Mouse (Mus musculus) CD8-positive naive resting alpha-beta T cell, adult 2 months (primary cell): ENCODE measurements around the gene Dennd5a.

ENCODE experiments used
- DNase-seq, 2 experiments: peaks; one replicate each; pipeline ENCODE4 v3.0.0; 2022; ENCODE audit warnings: low read depth in 2 of 2, low spot score in 2 of 2

The Dennd5a gene

DNA sequence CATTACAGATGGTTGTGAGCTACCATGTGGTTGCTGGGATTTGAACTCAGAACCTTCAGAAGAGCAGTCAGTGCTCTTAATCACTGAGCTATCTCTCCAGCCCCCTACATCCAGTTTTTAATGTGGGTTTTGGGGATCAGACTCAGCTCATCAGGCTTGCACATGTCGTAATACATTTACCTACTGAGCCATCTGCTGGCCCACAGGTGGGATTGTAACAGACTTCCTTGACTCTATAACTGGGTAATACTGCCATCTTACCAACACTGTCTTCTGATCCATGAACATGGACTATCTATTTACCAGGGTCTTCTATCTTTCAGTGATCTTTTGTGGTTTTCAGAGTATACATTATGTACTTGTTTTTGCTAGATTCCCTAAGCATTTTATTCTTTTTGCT lies 74.0 kb downstream of the Dennd5a start:
- no peak for DNase-seq

DNA sequence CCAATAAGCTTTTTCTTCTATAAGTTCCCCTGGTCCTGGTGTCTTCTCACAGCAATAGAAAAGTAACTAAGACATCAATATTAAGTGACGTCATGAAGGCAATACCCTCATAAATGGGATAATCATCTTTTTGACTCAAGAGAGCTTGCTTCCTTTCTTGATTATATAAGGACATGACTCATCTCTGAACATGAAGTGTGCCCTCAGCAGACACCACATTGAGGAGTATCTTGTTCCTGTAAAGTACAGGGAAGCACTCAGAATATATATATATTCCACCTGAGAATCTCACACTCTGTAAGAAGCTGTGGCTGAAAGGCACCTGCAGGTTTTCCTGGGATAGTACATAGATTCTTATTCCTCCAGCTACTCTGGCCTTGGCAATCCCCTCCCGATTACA lies 77.7 kb downstream of the Dennd5a start:
- DNase-seq, result no peak

DNA sequence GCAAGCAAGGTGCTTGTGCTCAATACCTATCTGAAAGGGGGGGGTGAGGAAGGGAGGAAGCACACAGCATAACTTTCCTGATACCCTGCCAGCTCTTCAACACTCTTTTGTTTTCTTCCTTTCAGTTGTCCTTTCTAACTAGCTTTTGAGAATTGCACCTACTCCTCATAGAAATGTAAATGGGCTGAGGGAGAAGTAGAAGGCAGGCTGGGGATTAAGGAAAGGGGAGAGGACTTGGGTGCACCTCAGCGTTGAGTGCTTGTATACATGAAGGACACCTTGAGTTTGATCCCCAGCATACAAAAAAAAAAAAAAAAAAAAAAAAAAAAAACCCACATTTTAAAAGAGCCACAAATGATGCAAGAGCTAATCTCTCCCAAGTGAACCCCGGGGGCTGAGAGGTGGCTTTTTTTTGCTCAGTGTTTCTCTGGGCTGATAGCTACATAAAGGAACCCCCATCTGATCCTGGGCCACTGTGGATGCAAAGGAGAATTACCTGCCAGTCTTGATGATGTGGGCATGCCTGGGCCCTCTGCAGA lies 78.6 kb downstream of the Dennd5a start:
- DNase-seq, result no peak

DNA sequence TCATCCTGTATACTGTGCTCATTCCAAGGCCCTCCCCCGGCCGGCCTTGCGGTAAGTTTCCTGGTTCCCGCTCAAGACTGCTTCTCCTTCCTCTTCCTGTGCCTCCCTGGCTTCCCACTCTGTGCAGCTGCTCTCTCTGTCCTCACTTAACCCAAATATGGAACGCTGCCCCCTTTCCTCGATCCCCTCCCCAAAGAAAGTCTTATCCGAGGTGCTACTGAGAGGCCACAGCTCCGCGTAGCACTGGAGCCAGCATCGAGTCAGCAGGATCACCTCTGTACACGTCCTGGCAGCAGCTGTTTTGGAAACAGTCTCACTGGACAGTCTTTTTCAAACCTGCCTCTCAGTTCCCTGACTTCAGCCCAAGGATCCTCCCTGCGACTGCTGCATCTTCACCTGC lies 81.1 kb downstream of the Dennd5a start:
- DNase-seq, result no peak

DNA sequence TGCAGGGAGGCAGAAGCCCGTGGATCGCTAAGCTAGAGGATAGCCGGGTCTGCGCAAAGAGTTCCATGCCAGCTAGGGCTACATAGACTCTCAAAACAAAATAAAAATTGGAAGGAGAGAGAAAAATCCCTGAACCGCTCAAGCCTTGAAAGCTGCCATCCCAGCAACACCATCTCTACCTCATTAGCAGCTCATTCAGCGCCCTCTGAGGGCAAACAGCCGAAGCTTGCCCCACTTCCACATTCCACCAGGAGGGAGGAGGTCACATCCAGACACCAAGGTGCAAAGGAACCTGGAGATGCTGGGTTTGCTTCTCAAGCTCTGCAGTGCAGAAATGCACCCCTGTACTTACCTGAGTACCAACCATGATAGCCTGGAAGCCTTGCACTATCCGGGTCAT lies 84.2 kb downstream of the Dennd5a start:
- no peak for DNase-seq

DNA sequence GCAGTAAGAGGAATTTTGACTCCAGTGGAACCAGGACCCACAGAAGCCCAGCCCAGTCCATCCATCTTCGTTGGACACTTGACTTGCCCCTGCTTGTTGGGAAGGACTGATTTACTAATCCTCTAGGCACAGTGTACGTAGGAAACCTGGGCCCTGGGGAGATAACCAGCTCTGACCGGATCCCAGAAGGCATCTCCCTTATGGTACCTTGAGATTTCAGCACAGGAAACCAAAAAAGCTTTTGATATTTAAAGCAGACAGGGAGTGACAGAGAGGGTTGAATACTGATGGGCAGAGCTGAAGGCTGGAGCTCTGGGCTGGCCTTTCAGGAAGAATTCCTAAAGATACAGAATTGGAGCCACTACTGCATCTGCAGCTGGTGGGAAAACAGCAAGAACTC lies 84.7 kb downstream of the Dennd5a start:
- no peak for DNase-seq

DNA sequence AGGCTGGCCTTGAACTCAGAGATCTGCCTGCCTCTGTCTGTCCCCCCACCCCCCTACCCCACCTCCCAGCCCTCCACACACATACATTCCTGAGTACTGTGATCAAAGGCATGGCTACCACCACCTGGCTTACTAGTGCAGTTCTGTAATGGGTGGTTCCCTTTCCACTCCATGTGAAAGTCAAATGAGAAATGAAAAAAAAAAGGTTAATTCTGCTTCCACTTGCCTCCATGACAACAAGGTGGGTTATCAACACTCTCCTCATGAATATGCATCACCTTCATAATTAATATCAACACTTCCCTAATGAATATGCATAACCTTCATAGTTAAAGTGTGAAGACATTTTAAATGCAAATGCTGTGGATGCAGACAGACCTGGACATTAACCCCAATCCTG lies 85.2 kb downstream of the Dennd5a start:
- no peak for DNase-seq

DNA sequence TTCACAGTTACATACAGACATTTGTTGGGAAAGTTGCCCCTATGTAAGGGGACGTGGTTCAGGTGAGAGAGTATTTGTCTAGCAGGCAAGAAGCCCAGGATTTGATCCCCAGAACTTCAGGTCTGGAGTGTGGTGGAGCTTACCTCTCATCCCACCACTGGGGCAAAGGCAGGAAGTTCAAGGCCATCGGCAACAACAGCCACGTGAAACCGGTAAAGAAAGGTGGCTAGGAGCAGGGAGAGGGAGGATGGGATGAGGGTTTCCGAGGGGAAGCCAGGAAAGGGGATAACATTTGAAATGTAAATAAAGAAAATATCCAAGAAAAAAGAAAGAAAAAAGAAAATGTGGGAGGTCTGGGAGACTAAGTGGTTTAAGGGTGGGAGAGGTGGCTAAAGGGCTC lies 87.1 kb downstream of the Dennd5a start:
- DNase-seq, result no peak

DNA sequence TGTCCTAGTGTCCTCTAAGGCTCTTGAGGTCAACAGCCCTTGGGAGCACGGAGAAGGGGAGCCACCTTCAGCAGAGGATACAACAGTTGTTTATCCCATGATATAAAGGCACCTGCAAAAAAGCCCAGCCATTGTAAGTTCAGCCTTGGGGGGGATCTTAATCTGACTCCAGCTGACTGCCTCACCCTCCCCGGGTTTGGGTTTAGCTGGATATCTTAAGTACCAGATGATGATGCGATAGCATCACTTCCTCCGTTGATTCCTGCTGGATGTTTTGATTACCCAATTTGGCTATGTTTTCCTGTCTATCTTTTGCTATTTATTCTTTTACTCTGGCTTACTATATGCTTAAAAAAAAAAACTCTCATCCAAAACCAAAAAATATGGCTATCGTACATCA lies 89.0 kb downstream of the Dennd5a start:
- no peak for DNase-seq

DNA sequence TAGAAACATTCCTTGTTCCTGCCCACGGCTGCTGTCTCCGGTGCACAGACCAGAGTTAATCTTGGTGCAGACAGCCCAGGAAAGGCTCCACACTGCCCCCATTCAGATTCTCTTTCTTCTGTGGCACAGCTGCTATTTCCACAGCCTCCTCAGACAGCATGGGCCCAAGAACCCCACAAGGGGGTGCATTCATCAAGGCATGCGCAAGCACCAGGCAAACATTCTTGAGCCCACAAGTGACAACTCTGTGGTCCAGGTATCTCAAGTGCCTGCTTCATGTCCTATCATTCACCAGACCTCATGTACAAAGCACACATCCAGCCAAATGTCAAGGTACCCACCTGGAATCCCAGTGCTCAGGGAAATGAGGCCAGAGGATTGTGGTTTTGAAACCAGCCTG lies 91.8 kb downstream of the Dennd5a start:
- no peak for DNase-seq

DNA sequence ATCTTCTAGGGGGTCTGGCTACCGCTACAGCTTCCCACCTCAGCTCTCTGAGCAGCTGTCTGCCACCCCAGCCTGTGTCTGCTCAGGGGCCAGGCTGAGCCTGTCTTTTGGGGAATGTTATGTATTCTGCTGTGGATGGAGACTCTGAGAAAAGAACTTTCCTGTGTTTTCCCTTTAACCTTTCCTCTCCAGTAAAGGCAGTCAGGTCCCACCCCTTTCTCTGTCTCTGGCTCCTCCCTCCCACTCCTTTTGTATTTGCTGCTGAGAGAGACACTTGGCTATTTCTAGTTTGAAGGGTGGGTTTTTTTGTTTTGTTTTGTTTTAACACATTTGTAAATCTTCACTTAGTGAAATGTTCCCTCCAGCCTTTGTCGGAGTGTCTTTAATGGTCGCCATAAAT lies 93.6 kb downstream of the Dennd5a start:
- no peak for DNase-seq

DNA sequence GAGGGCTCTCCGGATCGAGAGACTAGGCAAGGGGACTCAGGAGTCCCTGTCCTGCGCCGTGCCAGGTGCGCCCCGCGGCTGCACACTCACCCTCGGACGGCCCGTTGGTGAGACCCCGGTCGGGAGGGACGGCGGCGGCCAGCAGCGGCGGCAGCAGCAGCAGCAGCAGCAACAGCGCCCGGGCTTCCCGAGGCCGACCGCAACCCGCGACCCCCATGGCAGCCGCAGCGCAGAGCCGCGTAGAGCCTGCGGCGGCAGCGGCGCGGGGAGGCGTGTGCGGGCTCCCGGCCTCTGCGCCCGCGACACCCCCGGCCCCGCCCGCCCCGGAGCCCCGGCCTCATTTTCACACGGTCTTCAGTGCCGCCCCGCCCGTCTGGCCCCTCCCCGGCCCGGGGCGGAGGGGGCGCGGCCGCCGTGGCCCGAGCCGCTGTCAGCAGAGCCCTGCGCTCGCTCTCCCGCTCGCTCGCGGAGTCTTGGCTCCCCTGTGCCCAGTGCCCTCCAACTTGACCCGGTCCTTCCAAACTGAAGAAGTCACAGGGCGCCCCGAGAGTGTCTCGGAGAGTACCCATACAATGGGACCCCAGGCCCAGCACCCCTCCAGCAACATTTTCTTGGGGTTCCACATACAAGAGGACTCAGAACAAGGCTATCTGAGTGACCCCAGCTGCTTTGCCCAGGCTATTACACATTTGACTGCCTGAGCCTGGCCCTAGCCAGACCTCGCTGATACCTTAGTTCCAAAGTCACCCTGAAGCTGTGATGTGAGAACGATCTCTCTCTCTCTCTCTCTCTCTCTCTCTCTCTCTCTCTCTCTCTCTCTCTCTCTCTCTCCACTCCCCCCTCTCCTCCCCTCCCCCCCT lies 94.7 kb downstream of the Dennd5a start, which contains the start of gene Scube2:
TSS of gene Scube2 (minus strand) at position 310 of the 860 bp plus-strand sequence.
- DNase-seq, result no peak

DNA sequence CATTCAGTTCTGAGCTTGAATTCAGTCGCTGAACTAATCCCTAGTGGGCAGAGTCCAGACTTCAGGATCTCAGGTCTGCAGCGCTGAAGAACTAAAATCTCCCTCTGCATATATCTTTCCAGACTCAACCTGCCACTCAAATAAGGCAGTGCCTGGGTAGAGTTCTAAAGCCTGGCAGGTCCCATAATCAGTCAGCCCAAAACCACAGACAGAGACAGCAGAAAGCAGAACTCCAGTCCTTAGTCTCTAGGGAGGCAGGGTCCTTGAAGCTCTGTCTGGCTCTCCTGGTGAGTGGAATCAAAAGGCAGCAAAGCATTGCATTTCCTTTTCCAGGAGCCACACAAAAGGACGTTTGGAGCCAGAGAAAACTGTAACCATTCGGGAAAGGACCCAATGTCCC lies 96.7 kb downstream of the Dennd5a start:
- DNase-seq, result no peak

DNA sequence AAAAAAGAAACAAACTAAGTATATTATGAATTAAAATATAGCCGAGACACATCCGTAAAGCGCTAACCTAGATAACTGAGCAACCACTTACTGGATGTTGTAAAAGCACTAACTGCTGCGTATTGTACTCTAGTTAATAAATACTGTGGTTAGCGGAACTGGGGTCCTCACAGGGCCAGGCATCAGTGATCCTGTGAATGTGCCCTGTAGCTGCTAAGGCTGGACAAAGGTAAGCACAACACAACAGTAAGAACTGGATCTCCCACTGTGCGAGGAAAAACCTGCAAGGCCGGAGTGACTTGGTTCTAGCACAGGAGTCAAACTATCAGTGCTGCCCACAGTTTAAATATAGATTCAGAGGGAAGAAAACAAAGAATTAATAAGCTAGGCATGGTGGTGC lies 100.1 kb downstream of the Dennd5a start:
- no peak for DNase-seq

DNA sequence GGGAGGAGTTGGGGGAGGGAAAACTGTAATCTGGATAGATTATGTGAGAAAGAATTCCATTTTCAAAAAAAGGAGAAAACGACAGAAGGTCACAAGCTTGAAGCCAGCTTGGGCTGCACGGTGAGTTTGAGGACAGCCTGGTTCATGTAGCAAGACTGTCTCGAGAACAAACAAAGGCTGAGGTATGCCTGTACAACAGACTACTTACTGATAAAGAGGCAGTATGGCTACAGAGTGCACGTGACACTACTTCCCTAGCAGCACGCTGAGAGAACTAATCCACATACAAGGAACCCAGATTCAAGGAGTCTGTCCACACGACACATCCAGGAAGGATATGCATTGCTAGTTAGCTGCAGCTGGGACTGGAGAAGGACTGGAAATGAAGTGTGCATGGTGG lies 100.9 kb downstream of the Dennd5a start:
- no peak for DNase-seq

DNA sequence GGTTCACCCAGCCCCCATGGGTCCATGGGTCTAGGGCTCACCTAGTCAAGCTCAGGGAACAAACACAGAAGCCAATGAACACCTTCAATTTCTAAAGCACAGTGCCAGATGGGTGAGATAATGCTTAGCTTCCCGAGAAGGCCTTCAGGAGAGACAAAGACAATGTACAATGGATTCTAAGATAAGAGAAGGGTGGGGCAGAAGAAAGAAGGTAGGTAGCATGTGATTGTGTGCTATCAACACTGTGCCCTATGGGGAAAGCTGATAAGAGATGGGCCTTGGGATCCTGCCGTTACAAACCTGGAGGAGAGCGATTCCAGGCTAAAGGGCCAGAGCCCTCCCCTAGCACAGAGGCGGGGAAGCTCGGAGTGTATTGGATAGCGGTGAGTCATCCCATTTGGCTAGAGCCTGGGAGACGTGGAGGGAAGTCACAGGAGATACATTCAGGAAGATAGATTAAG lies 107.5 kb downstream of the Dennd5a start:
- DNase-seq, result no peak

DNA sequence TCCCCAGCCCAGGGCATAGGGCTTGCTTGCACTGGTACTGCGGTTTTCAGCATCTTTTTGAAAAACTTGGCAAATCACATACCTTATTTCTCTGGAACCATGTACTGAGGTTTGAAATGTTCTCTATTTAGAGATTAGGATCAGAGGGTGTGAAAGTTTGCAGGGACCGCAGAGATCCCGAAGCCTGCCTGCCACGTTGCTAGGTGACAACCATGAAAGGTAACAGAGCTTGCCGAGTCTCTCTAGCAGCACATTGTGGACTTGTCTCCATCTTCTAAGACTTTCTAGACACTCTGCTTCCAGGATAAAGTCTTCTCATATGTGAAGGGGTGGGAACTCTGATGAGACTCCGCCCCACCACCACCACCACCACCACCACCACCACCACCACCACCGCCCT lies 108.3 kb downstream of the Dennd5a start:
- DNase-seq, result no peak

DNA sequence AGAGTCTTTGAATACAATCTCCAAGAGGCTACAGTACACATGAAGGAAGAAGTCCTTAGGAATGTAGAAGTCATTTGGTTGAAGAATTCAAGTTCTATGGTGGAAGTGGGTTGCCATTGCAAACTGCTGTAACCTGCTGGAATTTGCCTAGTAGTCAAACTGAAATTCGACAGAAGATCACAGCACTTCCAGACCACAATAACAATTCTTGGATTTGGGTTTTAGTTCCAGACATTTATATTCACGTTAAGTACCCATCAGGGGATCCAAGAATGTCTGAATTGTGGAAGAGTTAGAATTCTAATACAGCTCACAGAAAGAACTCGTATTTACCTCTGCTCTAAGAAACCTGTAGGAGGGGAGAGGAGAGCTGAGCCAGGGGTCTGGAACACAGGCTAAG lies 109.7 kb downstream of the Dennd5a start:
- DNase-seq, result no peak

DNA sequence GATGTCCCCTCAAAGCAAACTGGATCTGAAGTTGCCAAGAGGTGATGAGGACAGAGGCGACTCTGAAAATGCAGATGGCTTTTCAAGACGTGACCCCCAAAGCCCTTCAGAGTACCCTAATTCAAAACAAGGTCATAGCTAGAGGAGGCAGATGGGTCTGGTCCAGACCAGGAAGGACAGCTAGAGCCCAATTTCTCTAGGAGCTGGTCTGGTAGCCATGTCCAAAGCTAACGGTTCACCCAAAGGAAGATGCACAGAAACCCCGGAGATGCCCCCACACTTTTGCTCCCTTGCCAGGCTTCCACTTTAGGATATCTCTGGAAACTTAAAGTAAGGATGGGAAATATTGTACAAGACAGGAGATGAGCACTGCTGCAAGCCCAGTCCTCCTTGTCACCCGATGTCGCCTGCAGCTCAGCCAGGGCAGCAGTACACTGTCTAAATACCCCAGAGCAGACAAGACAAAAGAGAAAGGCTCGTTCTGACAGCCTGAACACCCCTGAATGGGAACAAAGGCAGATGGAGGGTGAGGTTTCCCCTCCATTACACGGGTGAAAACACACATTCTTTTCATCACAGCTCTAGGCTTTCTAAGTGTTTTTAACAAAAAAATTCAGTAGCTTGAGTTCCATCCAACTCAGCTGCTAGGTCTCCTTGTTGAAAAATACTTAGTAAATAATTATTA lies 110.4 kb downstream of the Dennd5a start:
- DNase-seq, result no peak

DNA sequence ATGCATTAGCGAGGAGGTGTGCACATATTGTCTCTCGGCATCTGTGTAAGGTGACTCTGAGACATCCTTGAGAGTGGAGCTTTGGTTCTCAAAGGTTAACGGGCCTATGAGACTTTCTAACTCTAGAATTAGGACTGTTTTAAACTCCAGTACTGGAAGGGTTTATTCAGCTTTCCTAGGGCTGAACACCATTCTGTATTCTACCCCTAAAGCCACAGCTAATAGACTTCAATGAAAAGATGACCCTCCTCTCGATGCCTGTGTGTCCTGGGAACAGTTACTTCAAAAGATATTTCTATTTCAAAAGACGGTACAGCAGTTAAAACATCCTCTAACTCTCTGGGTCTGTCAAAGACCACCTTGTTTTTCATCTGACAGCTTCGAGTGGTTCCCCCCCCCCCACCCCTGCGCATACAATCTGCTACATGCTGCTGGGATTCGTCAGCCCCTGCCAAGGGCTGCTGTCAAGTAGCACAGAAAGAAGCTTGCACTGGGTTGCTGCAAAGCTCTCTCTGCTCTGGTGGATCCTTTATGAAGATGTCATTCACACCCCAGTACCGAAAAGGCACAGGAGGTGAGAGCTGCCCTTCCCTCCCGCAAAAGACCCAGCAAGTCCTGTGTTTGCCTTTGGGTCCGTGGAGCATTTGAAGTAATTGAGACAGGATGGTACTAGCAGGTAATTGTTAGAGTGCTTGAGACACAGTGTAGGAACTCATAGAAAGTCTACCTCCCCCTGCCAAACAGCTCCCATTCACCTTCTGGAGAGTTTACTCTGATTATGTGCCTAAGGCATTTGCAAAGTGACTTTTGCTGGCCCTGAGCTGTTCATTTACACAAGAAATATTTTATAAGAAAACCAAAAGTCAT lies 111.2 kb downstream of the Dennd5a start:
- no peak for DNase-seq

DNA sequence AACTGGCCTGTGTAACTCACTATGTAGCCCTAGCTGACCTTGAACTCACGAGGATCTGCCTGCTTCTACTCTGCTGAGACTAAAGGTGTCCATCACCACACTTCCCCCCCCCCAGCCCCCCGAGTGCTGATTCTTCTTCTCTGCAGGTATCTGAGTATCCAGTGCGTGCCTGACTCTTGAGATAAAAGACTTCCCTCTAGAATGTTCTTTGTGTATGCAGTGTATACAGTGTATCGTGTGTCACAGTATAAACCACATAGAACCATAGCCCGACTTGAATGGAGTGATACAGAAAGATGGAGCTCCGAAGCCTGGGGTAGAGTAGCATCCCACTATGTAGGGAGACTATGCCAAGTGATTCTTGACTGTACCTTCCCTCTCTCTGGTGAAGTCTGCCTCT lies 116.2 kb downstream of the Dennd5a start:
- no peak for DNase-seq
